Mouse (Mus musculus) limb, embryonic 10.5 days (tissue): Measurements from ENCODE around the gene Islr. TPM values are rescaled to one million over a fixed set of nuclear protein-coding genes. Genes with fewer than 3 reads are reported as not detected.

Source experiments
- DNase-seq: peaks from one replicate; pipeline ENCODE4 v3.0.0-alpha.2; 2017; ENCODE audit warnings: low spot score
- H3K27ac ChIP-seq: fragments of 300-500 bp; sonication (generic); 2 replicates; pipeline ENCODE4 v1.5.1; 2016; ENCODE audit warnings: mild to moderate bottlenecking
- H3K27me3 ChIP-seq: fragments of 300-500 bp; sonication (generic); 2 replicates; pipeline ENCODE4 v1.6.1; 2016; ENCODE audit warnings: low read depth, mild to moderate bottlenecking; ENCODE audit not compliant: poor library complexity, severe bottlenecking
- H3K36me3 ChIP-seq: fragments of 300-500 bp; sonication (generic); 2 replicates; pipeline ENCODE4 v1.6.1; 2016; ENCODE audit warnings: mild to moderate bottlenecking, moderate library complexity
- H3K4me1 ChIP-seq: fragments of 300-500 bp; sonication (generic); 2 replicates; pipeline ENCODE4 v1.6.1; 2016
- H3K4me3 ChIP-seq: fragments of 300-500 bp; sonication (generic); 2 replicates; pipeline ENCODE4 v1.5.1; 2016; ENCODE audit warnings: mild to moderate bottlenecking, moderate library complexity
- H3K9me3 ChIP-seq: fragments of 300-500 bp; sonication (generic); replicated peaks from 2 replicates; pipeline ENCODE4 v1.6.1; 2016; ENCODE audit warnings: mild to moderate bottlenecking
- WGBS: fragments of 180-500 bp; shearing (Covaris S2); methylation state at CpG from one replicate; pipeline ENCODE4 v1.1.7; 2016; 5-methylcytosine and 5-hydroxymethylcytosine counted together
- polyA plus RNA-seq: library from polyadenylated mRNA; unstranded; fragments of >200 nt; fragmentation: Nextera tagmentation; extraction: Ambion mirVana; gene quantifications from 2 replicates; pipeline ENCODE4 v1.2.1, GENCODE M21; 2016

Islr gene
- polyA plus RNA-seq, 1 experiment from 2014 or later: 33.2 TPM

DNA sequence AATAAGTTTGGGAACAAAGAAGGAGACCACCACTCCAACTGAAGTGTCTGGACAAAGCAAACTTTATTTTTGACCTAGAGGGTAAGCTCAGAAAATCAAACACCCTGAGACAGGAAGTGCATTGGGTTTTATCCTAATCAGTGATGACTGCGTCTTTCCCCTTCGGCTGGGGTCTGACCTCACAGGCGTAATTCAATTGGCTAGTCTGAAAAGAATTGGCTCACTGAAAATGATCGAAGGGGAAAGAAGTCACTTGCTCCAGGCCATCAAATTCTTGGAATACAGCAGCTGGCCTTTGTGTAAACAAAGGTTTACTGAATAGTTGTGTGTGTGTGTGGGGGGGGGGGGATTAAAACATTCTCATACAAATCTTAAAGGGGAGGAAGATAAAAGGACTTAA is 78.3 kb downstream of the Islr start:
- H3K27ac ChIP-seq: peak overlapping the region; percentile 58

DNA sequence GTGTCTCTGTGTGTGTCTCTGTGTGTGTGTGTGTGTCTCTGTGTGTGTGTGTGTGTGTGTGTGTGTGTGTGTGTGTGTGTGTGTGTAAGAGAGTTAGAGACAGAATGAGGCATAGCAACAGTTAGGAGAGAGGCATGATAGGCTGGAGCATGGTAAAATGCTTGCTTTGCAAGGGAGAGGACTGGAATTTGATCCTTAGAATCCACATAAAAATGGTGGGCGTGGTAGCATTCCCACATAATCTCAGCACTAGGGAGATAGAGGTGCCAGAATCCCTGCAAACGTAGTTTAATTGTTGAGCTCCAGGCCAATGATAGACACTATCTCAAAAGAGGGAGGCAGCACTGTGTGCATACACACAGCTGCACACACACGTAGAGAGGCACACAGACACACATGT is 79.0 kb downstream of the Islr start:
- H3K27me3 ChIP-seq: peaks cover 9% of the 10 kb centered on the region
- 55% methylated on average over 3 of the region's 3 CpGs for WGBS
- H3K4me1 ChIP-seq: peaks cover 77% of the 10 kb centered on the region
- H3K9me3 ChIP-seq: no peaks in the 10 kb centered on the region
- H3K4me3 ChIP-seq: no peak overlapping the region
- H3K27ac ChIP-seq: peak overlapping the region; percentile 58
- no peaks in the 10 kb centered on the region for H3K36me3 ChIP-seq
- no peak for DNase-seq

More for the DNA sequence above, 78.3 kb downstream of the Islr start:
- Histone ChIP-seq H3K36me3 (no peaks in the 10 kb centered on the region), H3K4me3 (no peak overlapping the region), H3K9me3 (no peaks in the 10 kb centered on the region), H3K27me3 (peaks cover 16% of the 10 kb centered on the region), H3K4me1 (peaks cover 79% of the 10 kb centered on the region)
- DNase-seq: no peak
- 34% methylated on average over 4 of the region's 4 CpGs for WGBS

DNA sequence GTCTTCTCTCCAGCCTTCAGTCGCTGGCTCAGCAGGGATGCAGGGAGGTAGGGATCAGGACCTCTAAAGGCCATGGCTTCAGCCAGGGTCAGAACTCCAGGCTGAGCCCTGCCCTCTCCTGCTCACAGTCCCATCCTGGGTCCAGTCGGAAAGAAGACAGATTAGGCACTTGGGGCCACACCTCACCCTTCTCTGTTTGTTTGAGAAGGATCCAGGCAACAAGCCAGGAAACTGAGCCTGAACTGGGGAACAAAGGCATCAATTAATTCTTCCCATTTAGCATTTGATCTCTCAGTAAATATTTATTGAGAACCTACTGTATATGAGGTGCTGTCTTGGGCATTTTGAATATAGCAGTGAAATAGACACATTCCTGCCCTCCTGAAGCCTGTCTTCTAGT is 85.4 kb downstream of the Islr start, which contains the start of gene Ccdc33:
Ccdc33 (minus strand) TSS at position 153 of the 400 bp plus-strand sequence.
- H3K9me3 ChIP-seq: no peaks in the 10 kb centered on the region
- no peaks in the 10 kb centered on the region for H3K36me3 ChIP-seq
- 16% methylated on average over 2 of the region's 2 CpGs for WGBS
- DNase-seq: no peak
- H3K27ac ChIP-seq: peak within 1 kb of the TSS; percentile 21; the same call in 1 of the 2 replicates
- H3K4me3 ChIP-seq: no peak within 1 kb of the TSS
- H3K27me3 ChIP-seq: peaks cover 51% of the 10 kb centered on the region
- peaks cover 61% of the 10 kb centered on the region for H3K4me1 ChIP-seq

DNA sequence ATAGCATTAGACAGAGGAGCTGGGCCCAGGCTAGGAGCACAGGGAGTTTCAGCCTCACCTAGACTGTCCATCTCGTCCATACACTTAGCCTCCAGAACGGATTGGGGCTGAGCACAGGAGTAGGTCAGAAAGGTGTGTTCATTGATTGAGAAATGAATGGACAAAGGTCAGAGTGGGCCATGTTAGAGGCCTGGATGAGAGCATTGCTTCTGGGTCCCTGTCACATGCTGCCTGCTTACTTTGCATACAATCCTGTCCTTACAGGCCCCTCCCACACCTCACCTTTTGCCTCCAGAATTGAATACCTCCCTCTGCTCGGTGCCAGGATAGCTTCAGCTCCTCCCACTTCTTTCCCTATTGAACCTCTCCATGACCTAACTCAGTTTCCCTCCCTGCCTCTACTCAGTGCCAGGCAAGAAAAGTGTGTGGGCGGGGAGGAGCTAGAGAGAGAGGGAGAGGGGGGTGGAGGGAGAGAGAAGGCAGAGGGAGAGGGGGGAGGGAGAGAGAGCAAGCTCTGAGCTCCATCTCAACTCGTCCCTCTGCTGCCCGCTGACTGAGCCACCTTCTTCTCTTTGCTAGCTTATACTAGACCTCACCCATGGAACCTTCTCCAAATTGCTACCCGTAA is 88.0 kb downstream of the Islr start:
- Histone ChIP-seq H3K27ac (peak overlapping the region; percentile 90), H3K36me3 (no peaks in the 10 kb centered on the region), H3K4me3 (no peak overlapping the region), H3K4me1 (peaks cover 76% of the 10 kb centered on the region), H3K27me3 (peaks cover 61% of the 10 kb centered on the region), H3K9me3 (no peaks in the 10 kb centered on the region)
- WGBS: 25% methylated on average over 7 of the region's 7 CpGs
- no peak for DNase-seq

DNA sequence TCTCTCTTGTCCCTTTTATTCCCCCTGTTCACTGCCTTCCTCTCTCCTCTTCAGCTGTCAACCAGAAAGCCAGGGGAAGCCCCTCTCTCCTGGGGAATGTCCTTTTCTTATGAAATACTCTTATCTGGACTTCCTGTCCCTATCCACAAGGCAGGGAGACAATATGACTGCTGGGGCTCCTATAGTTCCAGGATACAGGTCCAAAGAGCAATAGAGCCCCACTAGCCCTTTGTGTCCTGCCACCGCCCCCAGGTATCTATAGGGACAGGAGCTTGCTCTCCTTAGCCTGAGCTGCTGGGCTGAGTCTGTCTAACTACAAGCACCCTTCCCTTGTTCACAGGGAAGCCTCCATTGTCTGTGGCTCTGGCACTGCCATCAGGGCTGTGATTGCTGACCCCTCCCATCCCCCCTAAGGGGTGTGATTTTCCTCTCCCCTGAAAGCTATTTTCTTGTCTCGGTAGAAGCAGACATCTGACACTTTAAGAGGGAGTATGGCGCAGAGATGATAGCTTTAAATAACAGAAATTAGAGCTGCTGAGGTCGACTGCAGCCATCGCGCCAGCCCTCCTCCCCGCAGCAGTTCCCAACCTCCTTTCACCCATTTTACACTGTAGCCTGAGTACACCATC is 88.7 kb downstream of the Islr start:
- Histone ChIP-seq H3K4me1 (peaks cover 77% of the 10 kb centered on the region), H3K4me3 (no peak overlapping the region), H3K27ac (peak overlapping the region; percentile 90), H3K36me3 (no peaks in the 10 kb centered on the region), H3K27me3 (peaks cover 66% of the 10 kb centered on the region), H3K9me3 (no peaks in the 10 kb centered on the region)
- DNase-seq: no peak
- 16% methylated on average over 7 of the region's 7 CpGs for WGBS

DNA sequence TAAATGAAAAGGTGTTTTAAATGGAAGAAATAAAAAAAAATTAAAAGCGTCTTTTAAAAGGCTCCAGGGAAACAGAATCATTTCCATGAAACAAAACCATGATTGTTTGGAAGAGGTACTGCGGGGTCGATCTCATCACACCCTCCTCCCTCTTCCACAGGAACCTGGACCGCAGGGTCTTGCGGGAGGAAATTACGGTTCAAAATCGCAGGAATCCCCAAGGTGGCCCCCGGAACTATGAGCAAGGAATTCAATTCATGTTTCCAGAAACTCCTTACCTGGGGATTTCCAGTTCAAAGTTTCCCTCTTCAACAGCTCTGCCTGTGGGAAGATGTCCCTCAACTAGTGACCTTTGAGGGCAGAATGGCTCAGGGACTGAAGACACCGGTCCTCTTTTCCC is 90.1 kb downstream of the Islr start:
- no peaks in the 10 kb centered on the region for H3K9me3 ChIP-seq
- H3K4me1 ChIP-seq: peaks cover 75% of the 10 kb centered on the region
- H3K36me3 ChIP-seq: no peaks in the 10 kb centered on the region
- H3K4me3 ChIP-seq: peak overlapping the region; percentile 47
- 4% methylated on average over 9 of the region's 9 CpGs for WGBS
- H3K27ac ChIP-seq: peak overlapping the region; percentile 90
- peaks cover 68% of the 10 kb centered on the region for H3K27me3 ChIP-seq
- peak; percentile 50 for DNase-seq

DNA sequence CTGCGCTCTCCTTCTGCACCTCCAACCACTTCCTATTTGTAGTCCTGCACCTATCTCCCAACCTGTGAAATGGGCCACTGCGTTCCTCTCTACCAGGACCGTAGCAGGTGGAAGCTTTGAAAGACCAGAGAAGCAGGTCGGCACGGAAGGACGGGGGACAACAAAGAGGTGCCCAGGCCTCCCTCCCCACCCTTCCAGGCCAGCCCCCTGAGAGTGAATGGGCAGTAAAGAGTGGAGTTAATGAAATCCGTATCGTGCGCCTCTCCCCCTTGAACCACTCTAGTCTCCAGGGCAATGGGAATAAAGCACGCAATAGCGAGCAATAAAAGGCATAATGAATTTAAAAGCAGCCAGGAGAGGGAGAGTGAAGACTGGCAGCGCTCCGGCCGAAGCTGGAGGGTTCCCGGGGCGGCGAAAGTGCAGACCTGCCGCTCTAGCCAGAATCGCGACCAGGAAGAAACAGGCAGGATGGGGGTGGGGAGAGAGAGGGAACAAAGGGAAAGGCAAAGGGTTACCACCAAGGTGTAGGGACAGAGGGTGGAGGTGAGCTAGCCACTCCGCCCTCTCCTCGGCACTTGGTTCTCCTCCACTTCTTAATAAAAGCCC is 90.7 kb downstream of the Islr start:
- peak overlapping the region; percentile 47 for H3K4me3 ChIP-seq
- WGBS: under 1% methylated on average over 22 of the region's 22 CpGs
- H3K36me3 ChIP-seq: no peaks in the 10 kb centered on the region
- peak; percentile 80 for DNase-seq
- no peaks in the 10 kb centered on the region for H3K9me3 ChIP-seq
- H3K27me3 ChIP-seq: peaks cover 63% of the 10 kb centered on the region
- peak overlapping the region; percentile 90 for H3K27ac ChIP-seq
- H3K4me1 ChIP-seq: peaks cover 72% of the 10 kb centered on the region

DNA sequence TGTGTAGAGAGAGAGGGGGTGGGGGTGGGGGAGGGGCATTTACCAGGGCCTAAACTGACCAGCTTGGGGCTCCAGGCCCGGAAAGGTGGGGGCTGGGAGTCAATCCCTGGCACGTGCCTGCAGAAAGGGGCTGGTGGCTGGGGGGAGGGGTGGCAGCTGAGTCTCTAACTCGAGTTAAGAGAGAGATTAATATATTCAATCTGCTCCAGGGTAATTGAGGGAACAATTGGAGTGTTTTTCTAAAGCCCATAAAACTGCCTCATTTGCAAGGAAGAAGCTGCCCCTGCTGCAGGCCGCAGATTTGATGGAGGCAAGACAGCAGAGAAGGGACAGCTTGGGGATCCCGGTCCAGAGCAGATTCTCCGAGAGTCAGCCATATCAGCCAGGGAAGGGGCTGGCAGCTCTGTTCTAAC is 91.2 kb downstream of the Islr start:
- no peaks in the 10 kb centered on the region for H3K9me3 ChIP-seq
- 0% methylated on average over 6 of the region's 6 CpGs for WGBS
- peak; percentile 85 for DNase-seq
- peak overlapping the region; percentile 90 for H3K27ac ChIP-seq
- peak overlapping the region; percentile 47 for H3K4me3 ChIP-seq
- no peaks in the 10 kb centered on the region for H3K36me3 ChIP-seq
- peaks cover 68% of the 10 kb centered on the region for H3K4me1 ChIP-seq
- H3K27me3 ChIP-seq: peaks cover 58% of the 10 kb centered on the region

DNA sequence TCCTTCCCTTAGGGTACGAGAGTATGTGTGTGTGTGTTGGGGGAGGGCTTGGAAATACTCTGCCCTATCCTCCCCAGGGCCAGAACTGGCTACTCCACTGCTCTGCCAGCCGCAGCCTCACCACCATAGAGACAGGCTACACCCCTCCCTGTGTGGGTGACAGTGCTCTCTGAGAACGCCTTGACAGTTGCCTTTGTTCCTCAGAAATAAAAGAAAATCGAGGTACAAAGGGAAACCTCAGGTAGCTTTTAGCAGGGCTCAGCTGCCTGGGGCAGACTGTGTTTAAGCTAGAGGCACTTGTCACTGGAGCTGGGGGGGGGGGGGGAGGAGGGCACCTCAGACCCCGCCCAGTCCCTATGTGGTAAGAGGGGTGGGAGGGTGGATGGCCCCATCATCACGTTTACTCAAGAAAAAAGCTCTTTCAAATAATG is 91.8 kb downstream of the Islr start:
- H3K9me3 ChIP-seq: no peaks in the 10 kb centered on the region
- DNase-seq: peak; percentile 40
- peak overlapping the region; percentile 90 for H3K27ac ChIP-seq
- peak overlapping the region; percentile 47 for H3K4me3 ChIP-seq
- H3K36me3 ChIP-seq: no peaks in the 10 kb centered on the region
- H3K27me3 ChIP-seq: peaks cover 55% of the 10 kb centered on the region
- H3K4me1 ChIP-seq: peaks cover 71% of the 10 kb centered on the region
- 9% methylated on average over 6 of the region's 6 CpGs for WGBS

DNA sequence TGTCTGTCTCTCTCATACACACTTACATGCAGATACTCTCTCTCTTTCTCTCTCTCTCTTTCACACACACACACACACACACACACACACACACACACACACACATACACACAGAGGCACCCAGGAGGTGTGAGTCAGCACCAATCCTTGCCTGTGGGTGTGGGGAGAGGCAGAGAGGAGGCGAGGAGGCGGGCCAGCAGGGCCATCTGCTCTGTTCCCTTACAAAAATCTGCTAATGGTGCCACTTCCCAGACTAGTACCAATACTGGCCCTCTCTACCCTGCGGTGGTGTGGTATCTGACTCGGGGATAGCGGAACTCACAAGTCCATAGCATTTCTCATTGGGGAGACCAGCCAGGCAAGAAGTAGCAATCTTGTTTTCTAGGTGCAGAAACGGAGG is 92.7 kb downstream of the Islr start:
- peak overlapping the region; percentile 90 for H3K27ac ChIP-seq
- no peak for DNase-seq
- peaks cover 64% of the 10 kb centered on the region for H3K4me1 ChIP-seq
- H3K4me3 ChIP-seq: no peak overlapping the region
- H3K9me3 ChIP-seq: no peaks in the 10 kb centered on the region
- no peaks in the 10 kb centered on the region for H3K36me3 ChIP-seq
- H3K27me3 ChIP-seq: peaks cover 52% of the 10 kb centered on the region
- WGBS: 53% methylated on average over 6 of the region's 6 CpGs

DNA sequence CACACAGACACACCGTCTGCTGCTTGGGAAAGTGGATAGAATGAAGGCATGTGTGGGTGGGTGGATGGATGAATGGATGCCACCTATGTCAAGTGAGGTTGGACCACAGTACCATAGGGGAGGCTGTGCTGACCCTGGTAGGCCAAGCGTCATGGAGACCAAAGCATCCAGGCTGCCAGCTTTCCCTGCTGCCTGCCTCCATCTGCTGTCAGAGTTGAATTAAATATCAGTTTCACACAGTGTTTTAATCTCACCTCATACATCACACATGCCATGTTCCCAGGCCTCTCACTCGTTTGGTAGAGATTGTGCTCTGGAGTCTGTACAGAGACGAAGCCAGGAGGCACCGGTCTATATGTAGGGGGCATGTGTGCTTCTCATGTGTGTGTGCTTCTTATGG is 93.3 kb downstream of the Islr start:
- no peaks in the 10 kb centered on the region for H3K36me3 ChIP-seq
- H3K4me1 ChIP-seq: peaks cover 64% of the 10 kb centered on the region
- no peak for DNase-seq
- no peak overlapping the region for H3K4me3 ChIP-seq
- peak overlapping the region; percentile 90; the same call in 1 of the 2 replicates for H3K27ac ChIP-seq
- peaks cover 48% of the 10 kb centered on the region for H3K27me3 ChIP-seq
- WGBS: 72% methylated on average over 5 of the region's 5 CpGs
- H3K9me3 ChIP-seq: no peaks in the 10 kb centered on the region

DNA sequence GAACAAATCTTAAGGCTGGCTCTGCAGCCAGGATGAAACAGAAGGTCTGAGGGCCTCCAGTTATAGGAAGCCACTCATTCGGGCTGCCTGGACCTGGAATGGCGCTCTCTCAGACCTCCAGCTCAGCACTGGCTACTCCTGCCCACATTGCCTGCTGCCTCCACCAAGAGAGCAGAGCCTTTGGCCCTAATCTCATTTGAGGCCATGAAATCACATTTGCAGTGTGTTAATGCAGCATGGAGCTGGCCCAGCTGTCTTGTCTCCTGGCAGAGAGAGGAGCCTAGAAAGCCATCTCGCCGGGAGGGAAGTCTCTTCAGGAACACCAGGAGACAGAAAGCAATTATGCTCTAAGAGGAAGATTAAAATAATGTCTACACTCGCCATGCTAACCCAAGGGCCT is 96.6 kb downstream of the Islr start:
- WGBS: 80% methylated on average over 5 of the region's 5 CpGs
- Histone ChIP-seq H3K27ac (no peak overlapping the region), H3K36me3 (no peaks in the 10 kb centered on the region), H3K9me3 (no peaks in the 10 kb centered on the region), H3K27me3 (peaks cover 21% of the 10 kb centered on the region), H3K4me3 (no peak overlapping the region), H3K4me1 (peaks cover 48% of the 10 kb centered on the region)
- DNase-seq: no peak
